In the genomic region with DNA sequence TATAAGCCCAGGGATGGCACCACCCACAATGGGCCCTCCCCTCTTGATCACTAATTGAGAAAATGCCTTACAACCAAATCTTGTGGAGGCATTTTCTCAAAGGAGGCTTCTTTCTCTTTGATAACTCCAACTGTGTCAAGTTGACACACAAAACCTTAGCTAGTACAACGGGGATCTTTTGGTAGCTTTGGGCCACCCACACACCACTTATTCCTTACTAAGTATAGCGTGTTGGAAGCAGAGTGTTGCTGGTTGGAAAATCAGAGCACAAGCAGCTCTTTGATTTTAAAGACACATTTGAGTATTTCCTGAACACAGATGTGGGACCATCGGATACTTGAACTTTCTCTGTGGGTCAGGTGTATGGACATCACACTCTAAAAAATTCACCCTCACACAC, we compare ENCODE assay signal across 27 mouse cellular contexts. TPM values are rescaled to one million over a fixed set of nuclear protein-coding genes. Genes with fewer than 3 reads are reported as not detected.
"Had no signal": no experiment of that assay in that cellular context is flagged by ENCODE, and none has a peak within 500 bp of the region (broad histone marks: within the 10 kb centered on the region; RNA-seq: fewer than 3 reads in every experiment).

No protein-coding gene starts in this region.

- H3K27ac ChIP-seq: limb, embryonic 10.5 days; limb, embryonic 13.5 days; liver, embryonic 12.5 days; liver, embryonic 15.5 days; lung, embryonic 15.5 days; midbrain, embryonic 10.5 days; midbrain, embryonic 13.5 days; neural tube, embryonic 13.5 days had no signal

- ATAC-seq: inflammation-experienced regulatory T-cells, adult 6 months; intestine, embryonic 16.5 days; liver, embryonic 12.5 days; midbrain, embryonic 13.5 days; midbrain, embryonic 16.5 days had no signal

- DNase-seq: kidney, adult 18-20 months; kidney, adult 9 months; kidney, postnatal 14 days; kidney, postnatal 4 days; liver; lung, adult 18-20 months; lung, postnatal 10 days; lung, postnatal 36 days; retina, postnatal 1 day; thymus, adult 2 months; thymus, postnatal 14 days; thymus, postnatal 4 days had no signal

- H3K4me3 ChIP-seq: limb, embryonic 10.5 days; limb, embryonic 13.5 days; liver, embryonic 12.5 days; liver, embryonic 15.5 days; lung, embryonic 15.5 days; megakaryocyte, embryonic 14.5 days; midbrain, embryonic 10.5 days; midbrain, embryonic 13.5 days; myocyte; neural tube, embryonic 13.5 days had no signal

RNA-seq across cellular contexts. Expression of a gene that starts 26.9 kb away (rescaled TPM):
- total RNA-seq: monocyte, adult 5-6 weeks; neutrophil, adult 5-6 weeks had no signal

RNA-seq across cellular contexts. Expression of a gene that starts 37.8 kb away (rescaled TPM):
- total RNA-seq: monocyte, adult 5-6 weeks; neutrophil, adult 5-6 weeks had no signal
